Mouse (Mus musculus) testis, adult 2 months (tissue): Measurements from ENCODE around the gene Ckm. TPM values are rescaled to one million over a fixed set of nuclear protein-coding genes. Genes with fewer than 3 reads are reported as not detected.

Experiments used
- H3K27ac ChIP-seq: fragments of 200-500 bp; 2 replicates; pipeline ENCODE4 v1.5.1; 2012; ENCODE audit warnings: low read depth, low read length; ENCODE audit not compliant: control insufficient read depth, insufficient read depth
- H3K27me3 ChIP-seq: fragments of 200-500 bp; 2 replicates; pipeline ENCODE4 v1.6.1; 2012; ENCODE audit warnings: mild to moderate bottlenecking, low read length, moderate library complexity; ENCODE audit not compliant: control insufficient read depth, insufficient read depth
- H3K36me3 ChIP-seq: fragments of 200-500 bp; 2 replicates; pipeline ENCODE4 v1.6.1; 2012; ENCODE audit warnings: mild to moderate bottlenecking, low read length; ENCODE audit not compliant: control insufficient read depth, insufficient read depth
- H3K4me1 ChIP-seq: fragments of 200-500 bp; 2 replicates; pipeline ENCODE4 v1.6.1; 2012; ENCODE audit warnings: low read length; ENCODE audit not compliant: control insufficient read depth, insufficient read depth
- H3K4me3 ChIP-seq: fragments of 200-500 bp; 2 replicates; pipeline ENCODE4 v1.5.1; 2012; ENCODE audit warnings: low read depth, mild to moderate bottlenecking, low read length, moderate library complexity, mixed read lengths; ENCODE audit not compliant: control insufficient read depth
- CTCF ChIP-seq: fragments of 200-500 bp; IDR thresholded peaks from 2 replicates; pipeline ENCODE4 v1.5.1; 2012; ENCODE audit warnings: low read depth, mild to moderate bottlenecking, inconsistent platforms, low read length, moderate library complexity; ENCODE audit not compliant: control insufficient read depth, insufficient read depth, insufficient replicate concordance
- POLR2A ChIP-seq: fragments of 200-500 bp; IDR thresholded peaks from 2 replicates; pipeline ENCODE4 v1.6.1; 2012; ENCODE audit warnings: low read depth, mild to moderate bottlenecking, inconsistent platforms, low read length, moderate library complexity; ENCODE audit not compliant: control insufficient read depth
- polyA plus RNA-seq: library from polyadenylated mRNA; depleted of rRNA; stranded (reverse); fragments of >200 nt; gene quantifications from 2 replicates; pipeline ENCODE4 v1.2.3, GENCODE M21; 2012

Ckm gene
- polyA plus RNA-seq, 1 experiment: 2.4 TPM

- H3K36me3 ChIP-seq: peaks cover 5% of the 10 kb centered on the region
- no peaks in the 10 kb centered on the region for H3K4me1 ChIP-seq
- no peak overlapping the region for H3K27ac ChIP-seq
- no peak overlapping the region for H3K4me3 ChIP-seq
- no peak for TF ChIP-seq POLR2A
- TF ChIP-seq CTCF: no peak
- H3K27me3 ChIP-seq: no peaks in the 10 kb centered on the region
Observed at GRCm38 (mm10) chr7:19388699-19389413, 15.7 kb upstream of the Ckm start.

- H3K4me3 ChIP-seq: no peak overlapping the region
- peaks cover 4% of the 10 kb centered on the region; the same call in 1 of the 2 replicates for H3K36me3 ChIP-seq
- H3K27me3 ChIP-seq: no peaks in the 10 kb centered on the region
- no peak overlapping the region for H3K27ac ChIP-seq
- peaks cover 5% of the 10 kb centered on the region for H3K4me1 ChIP-seq
- TF ChIP-seq POLR2A (no peak), CTCF (no peak)
Observed at GRCm38 (mm10) chr7:19394484-19394883, 10.1 kb upstream of the Ckm start.

GRCm38 (mm10) chr7:19399496-19400280 is 4.9 kb upstream of the Ckm start:
- H3K27me3 ChIP-seq: no peaks in the 10 kb centered on the region
- TF ChIP-seq CTCF: no peak
- no peak for TF ChIP-seq POLR2A
- H3K27ac ChIP-seq: no peak overlapping the region

DNA sequence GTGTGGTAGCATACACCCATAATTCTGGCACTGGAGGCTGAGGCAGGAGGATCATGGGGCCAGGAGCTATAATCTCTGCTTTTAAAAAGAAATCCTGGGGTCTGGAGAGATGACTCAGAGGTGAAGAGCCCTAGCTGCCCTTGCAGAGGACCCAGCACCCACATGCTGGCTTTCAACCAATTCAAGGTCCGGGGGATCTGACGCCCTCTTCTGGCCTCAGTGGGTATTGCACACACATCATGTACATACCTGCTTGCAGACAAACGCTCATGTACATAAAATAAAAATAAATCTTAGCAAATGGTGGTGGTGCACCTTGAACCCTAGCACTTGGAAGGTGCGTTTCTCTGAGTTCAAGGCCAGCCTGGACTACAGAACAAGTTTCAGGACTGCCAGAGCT is 3.6 kb upstream of the Ckm start:
- Histone ChIP-seq H3K4me1 (peaks cover 12% of the 10 kb centered on the region), H3K4me3 (peak overlapping the region; percentile 20; the same call in 1 of the 2 replicates), H3K27ac (no peak overlapping the region), H3K27me3 (no peaks in the 10 kb centered on the region), H3K36me3 (no peaks in the 10 kb centered on the region)
- peak; percentile 61; the same call in 1 of the 2 replicates for TF ChIP-seq CTCF
- TF ChIP-seq POLR2A: no peak

More at GRCm38 (mm10) chr7:19399496-19400280, 4.9 kb upstream of the Ckm start:
- peaks cover 12% of the 10 kb centered on the region for H3K4me1 ChIP-seq
- peak overlapping the region; percentile 19 for H3K4me3 ChIP-seq
- no peaks in the 10 kb centered on the region; the same call in 1 of the 2 replicates for H3K36me3 ChIP-seq

GRCm38 (mm10) chr7:19402535-19403112 is 2.0 kb upstream of the Ckm start:
- Histone ChIP-seq H3K27ac (no peak overlapping the region), H3K36me3 (no peaks in the 10 kb centered on the region), H3K4me1 (peaks cover 12% of the 10 kb centered on the region), H3K4me3 (peak overlapping the region; percentile 64), H3K27me3 (no peaks in the 10 kb centered on the region)
- TF ChIP-seq CTCF (no peak), POLR2A (no peak; the same call in 1 of the 2 replicates)

DNA sequence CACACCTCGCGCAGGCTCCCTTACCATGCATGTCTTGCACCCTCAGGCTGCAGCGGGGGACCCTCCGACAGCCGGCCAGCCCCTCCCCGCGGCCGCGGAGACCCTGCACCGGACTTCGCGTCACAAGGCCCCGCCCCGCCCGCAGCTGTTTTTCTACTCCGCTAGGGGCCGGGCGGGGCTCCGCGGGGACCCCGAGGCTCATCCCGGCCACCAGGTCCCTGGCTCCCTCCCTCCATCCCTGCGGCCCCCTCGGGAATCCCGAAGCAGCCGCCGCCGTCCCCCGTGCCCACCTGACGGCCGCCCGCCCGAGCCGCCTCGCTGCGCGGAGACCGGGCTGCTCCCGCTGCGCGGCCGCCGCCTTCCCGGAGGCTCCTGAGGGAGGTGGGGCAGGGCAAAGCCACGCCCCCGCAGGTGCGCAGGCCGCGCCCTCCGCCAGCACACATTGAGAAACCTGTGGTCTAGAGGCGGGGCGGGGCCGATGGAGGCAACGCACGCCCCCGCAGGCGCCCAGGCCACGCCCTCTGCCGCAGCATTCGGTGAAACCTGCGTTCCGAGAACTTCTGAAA is 762 bp upstream of the Ckm start, which contains the start of gene Klc3:
Gene Klc3, minus strand, starts transcription at position 374 of the 566 bp plus-strand sequence.
- H3K27ac ChIP-seq: no peak within 1 kb of the TSS
- H3K4me1 ChIP-seq: peaks cover 12% of the 10 kb centered on the region
- peak within 1 kb of the TSS; percentile 85 for H3K4me3 ChIP-seq
- TF ChIP-seq POLR2A (no peak; the same call in 1 of the 2 replicates), CTCF (no peak)
- H3K27me3 ChIP-seq: no peaks in the 10 kb centered on the region
- H3K36me3 ChIP-seq: no peaks in the 10 kb centered on the region
